Mouse (Mus musculus) heart, postnatal 36 days (tissue): Measurements from ENCODE around the gene Ccdc9b. TPM values are rescaled to one million over a fixed set of nuclear protein-coding genes. Genes with fewer than 3 reads are reported as not detected.
A peak's percentile ranks its signal among the peaks of the same experiment; 100 is the strongest.

Experiments used
- DNase-seq, 2 experiments: peaks; one replicate each; pipeline ENCODE4 v3.0.0; 2021 to 2022
- intact Hi-C: fragments of 180-260 bp; cut with DNase I; formaldehyde crosslinking; loops from one replicate; pipeline ENCODE4 v1.15.1; 2025
- total RNA-seq, 2 experiments: library from RNA; stranded (reverse); gene quantifications; 2 replicates each; pipeline ENCODE4 v1.2.3; 2021

The Ccdc9b gene
- total RNA-seq, 2 experiments from 2014 or later, result 24.1 to 28.3 TPM

DNA sequence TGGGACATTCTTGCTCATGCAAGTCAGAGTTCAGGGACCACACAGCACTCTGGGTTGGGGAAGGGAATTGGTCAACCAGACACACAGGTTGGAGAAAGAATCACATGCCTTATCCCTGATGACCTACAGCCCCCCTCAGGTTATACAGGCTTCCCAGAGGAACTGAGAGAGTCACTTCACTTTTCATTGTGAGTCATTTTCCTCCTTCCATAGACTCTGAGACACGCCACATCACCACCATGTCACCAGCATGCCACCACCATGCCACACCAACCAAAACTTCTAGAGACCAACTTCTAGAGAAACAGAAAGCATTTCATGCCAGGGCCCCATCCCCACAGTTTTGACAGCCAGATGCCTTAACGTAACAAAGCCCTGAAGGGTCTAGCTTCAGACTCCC, 35.6 kb downstream of the Ccdc9b start:
- DNase-seq, result no peak
- intact Hi-C loops, result no loop called here

DNA sequence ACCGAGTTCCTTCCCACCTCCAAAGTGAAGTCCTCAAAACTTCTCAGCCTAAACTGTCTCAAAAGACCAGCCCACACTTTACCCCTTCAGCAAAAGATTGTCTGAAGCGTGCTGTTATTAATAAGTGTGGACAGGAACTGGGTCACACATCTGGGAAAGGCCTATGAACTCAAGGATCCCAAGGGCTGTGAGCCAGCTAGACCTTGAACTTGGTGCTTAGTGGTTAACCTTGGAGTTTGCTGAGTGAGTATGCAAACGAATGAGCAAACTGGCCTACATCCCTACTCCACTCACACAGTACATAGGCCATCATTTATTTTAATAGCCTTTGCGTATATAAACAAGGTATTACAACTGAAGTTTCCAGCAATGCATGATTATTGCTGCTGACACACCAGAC, 37.0 kb downstream of the Ccdc9b start:
- intact Hi-C loops, result no loop called here

DNA sequence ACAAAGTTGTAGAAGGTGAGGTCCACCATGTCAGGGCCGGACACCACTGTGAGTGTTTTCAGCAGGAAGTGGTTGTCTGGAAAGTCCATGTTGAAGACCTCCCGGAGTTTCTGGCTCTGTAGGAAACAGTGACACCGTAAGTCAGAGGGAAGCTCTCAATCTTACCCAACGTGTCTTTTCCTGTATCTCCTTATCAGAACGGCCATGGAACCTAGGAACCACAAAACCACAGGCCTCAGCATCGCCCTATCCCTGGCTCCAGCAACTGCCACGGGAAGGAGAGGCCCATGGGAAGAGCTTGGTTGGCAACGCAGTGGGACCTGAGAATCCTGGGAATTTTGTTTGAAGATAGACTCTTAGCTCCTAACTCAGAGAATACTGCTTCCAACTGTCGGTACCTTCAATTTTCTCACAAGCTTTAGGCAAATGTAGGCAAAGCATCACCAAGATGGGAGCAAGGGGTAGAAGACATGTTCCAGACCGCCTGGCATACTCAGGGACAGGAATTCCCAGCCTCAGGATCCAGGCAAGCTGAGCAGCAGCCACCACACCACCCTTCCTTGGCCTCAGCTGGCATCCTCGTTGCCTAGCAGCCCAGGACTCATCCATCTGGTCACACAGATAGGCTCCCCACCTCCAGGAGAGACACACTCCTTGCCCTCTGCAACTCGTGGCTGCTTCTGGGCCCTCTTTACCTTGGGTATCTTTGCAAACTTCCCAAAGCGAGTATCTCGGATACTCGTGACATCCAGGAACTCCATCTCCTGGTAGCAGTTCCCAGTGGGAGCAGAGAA, 38.6 kb downstream of the Ccdc9b start:
- intact Hi-C loops, result no loop called here
- DNase-seq, result no peak

More for the DNA sequence above, 37.0 kb downstream of the Ccdc9b start:
- no peak for DNase-seq

DNA sequence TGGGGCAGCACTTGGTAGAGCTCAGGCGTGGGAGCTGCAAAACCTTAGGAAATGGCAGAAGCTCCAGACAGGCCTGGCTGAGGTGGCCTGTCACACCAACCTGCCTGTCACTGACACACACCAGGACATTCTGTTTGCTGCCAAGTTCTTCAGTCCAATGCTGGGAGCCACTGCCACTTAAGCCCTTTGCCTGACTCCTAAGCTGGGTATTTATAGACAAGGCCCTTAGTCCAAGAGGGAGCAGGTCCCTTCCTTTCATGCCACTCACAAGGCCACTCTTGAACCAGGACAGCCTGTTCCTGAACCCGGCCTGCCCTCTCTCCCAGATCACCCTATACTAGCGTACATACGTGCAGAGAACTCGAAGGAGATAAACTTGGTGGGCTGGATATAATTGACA, 45.8 kb downstream of the Ccdc9b start:
- intact Hi-C loops, result no loop called here
- DNase-seq, result peak in 1 of 2 experiments; percentile 51

DNA sequence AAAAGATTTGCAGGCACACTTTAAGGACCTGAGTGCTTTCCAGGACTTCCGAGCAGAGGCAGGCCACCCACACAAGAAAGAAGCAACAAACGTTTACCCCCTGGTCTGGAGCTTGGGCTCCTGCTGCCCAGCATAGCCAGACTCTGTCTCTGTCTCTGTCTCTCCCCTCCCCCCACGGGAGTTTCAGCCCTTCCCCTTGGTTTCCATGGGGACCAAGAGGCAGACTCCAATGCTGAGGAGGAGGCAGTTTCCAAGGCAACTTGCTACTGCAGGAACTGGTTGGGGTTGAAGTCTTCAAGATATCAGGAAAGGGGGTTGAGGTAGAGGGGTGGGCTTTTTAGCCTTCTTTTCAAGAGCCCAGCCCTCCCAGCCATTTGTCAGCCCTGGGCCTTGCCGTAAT, 48.2 kb downstream of the Ccdc9b start:
- no peak for DNase-seq
- intact Hi-C loops, result no loop called here

DNA sequence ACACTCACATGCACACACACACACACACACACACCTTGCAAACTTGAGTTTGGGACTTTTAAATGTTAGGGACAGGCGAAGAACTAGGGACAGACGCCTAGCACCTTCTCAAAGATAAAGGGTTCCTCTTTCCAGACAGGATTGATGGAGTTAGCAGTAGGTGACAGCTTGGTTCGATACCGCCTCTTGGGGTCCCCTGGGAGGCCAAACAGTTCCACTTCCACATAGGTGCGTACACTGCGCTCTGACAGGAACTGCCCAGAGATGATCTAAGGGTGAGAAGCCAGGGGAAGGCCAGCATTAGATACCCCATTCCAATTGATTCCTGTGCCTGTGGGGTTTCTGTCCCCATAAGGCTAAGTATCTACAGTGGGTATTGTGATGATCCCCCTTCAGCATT, 48.8 kb downstream of the Ccdc9b start:
- DNase-seq, result no peak
- intact Hi-C loops, result no loop called here

DNA sequence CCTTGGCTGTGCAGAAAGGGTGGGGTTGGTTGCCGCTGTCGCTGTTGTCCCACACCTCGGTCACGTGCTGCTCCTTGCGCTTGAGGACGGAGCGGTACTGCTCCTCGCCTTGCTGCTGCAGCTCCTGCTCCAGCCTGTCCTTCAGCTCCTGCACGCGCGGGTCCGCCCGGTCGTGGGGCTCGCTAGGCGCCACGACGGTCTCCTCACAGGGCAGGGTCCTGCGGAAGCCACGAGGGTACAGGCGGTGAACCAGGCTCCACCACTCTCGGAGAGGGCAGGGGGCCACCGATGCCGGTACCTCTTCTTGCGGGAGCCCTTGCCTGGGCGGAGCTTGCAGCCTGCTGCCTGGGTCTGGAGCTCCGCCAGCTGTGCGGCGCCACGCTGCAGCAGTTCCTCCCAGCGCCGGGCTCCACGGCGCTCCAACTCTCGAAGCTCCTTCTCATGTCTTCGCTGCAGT, 51.4 kb downstream of the Ccdc9b start:
- intact Hi-C loops, result no loop called here
- DNase-seq, result peak in 1 of 2 experiments; percentile 45

DNA sequence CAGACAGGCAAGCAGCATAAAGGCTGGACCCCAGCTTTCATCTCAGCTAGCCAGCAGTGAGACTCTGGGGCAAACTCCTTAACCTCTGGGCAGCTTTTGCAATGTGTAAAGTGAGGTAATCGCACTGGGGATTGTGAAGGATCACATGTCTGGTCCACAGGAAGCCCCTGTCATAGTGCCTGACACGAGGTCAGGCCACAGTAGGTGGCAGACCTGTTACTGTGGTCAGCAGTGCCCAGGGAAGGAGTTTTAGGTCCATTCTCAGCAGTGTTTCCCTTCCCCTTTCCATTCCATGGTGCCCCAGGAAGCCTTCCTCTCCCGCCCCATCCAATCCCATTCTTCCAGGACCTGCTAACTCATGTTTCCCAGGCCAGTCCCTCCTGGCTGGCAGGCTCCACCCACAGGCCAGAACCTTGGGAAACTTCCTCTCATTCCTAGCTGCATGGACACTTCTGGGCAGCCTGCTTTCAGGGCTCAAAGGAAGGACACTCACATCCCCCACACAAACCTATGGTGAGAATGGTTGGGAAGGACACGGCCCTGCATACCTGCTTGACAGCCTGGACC, 52.7 kb downstream of the Ccdc9b start:
- intact Hi-C loops, result no loop called here
- no peak for DNase-seq

DNA sequence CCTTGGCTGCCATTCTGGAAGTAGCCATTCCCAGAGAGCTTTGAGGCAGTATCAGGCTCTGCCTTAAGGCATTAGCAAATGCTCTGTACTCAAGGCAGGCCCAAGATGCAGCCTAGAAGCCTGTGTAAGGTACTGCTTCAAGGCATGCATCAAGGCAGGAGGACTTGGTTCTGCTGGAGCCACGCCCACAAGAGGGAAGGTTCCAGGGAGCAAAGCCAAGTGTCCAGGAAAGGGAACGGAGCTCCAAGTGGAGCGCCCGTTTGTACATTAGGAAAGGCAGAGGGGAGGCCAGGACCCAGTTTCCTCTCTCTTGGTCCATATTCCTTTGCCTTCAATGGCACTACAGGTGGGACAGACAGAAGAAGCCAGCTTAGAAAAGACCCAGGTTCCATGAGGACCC, 54.0 kb downstream of the Ccdc9b start:
- intact Hi-C loops, result no loop called here
- DNase-seq, result peak in 1 of 2 experiments; percentile 25

DNA sequence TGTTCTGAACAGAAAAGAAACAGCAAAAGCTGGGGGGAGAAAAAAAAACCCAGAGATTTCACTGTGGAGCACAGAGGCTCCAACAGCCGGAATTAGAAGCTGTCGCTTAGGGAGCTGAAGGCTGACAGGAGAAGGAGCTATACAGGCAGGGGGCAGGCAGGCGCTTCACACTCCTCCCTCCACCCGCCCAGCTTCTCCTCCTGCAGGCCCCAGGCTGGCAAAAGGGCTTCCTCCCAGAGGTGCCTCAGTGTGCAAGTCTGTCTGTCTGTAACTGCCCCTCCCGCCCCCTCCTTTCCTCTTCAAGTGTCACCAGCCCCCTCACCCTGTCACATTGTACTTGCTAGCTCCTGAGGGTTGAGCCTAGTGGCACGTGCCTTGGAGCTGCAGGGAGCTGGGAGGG, 56.0 kb downstream of the Ccdc9b start:
- intact Hi-C loops, result no loop called here

More for the DNA sequence above, 56.0 kb downstream of the Ccdc9b start:
- DNase-seq, result no peak

Other genes starting within 250 kb of the Ccdc9b start
- 1 to 10 TPM; 6.7 to 8.2 TPM for gene Bmf, start 213.0 kb downstream of the Ccdc9b start, total RNA-seq
- 1 to 10 TPM; 1.4 to 1.8 TPM for gene Bub1b, start 164.4 kb downstream of the Ccdc9b start, total RNA-seq
- 10 to 100 TPM; 10.1 to 13.0 TPM for gene Pak6, start 99.4 kb downstream of the Ccdc9b start, total RNA-seq
- 1 to 10 TPM; 1.4 to 2.5 TPM for gene Ankrd63, start 58.7 kb downstream of the Ccdc9b start, total RNA-seq
- gene Plcb2, start 34.2 kb downstream of the Ccdc9b start, total RNA-seq, result 1 to 10 TPM; 1.9 to 2.7 TPM
- gene Inafm2, start 16.9 kb downstream of the Ccdc9b start, total RNA-seq, result 10 to 100 TPM; 27.2 to 29.6 TPM
- gene Phgr1, start 10.1 kb upstream of the Ccdc9b start, total RNA-seq, result not detected
- under 1 TPM; 0.03 to 0.06 TPM for gene Disp2, start 17.1 kb upstream of the Ccdc9b start, total RNA-seq
- 1 to 10 TPM; 1.5 to 2.3 TPM for gene Knstrn, start 51.3 kb upstream of the Ccdc9b start, total RNA-seq
- 100 to 1,000 TPM; 340 to 367 TPM for gene Ivd, start 99.3 kb upstream of the Ccdc9b start, total RNA-seq
- gene Bahd1, start 137.7 kb upstream of the Ccdc9b start, total RNA-seq, result 10 to 100 TPM; 18.6 TPM
- gene Chst14, start 163.8 kb upstream of the Ccdc9b start, total RNA-seq, result 1 to 10 TPM; 9.1 to 9.3 TPM